Mouse (Mus musculus): ENCODE measurements at regions not wholly inside any gene's neighbourhood (a gene's known extent, or its start where the extent isn't known, plus 50 kb on each side); places are given as distances from the start of the nearest gene placed in this dataset.
A peak's percentile ranks its signal among the peaks of the same experiment; 100 is the strongest.

DNA sequence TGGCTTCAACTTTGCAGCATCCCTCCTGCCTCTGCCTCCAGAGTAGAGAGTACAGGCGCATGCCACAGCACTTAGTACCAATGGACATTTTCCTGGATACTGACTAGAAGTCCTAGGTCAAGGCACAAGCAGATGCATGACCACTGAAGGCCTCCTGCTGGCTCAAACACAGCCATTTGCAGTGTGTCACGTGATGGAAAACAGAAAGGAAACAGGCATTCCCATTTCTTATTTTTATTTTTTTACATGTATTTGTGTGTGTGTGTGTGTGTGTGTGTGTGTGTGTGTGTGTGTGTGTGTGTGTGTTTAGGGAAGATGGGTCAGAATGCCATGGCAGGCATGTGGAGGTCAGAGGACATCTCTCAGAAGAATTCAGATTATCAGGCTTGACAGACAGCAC, 65.6 kb downstream of the Thap12 start:
- DNase-seq (ENCODE audit: extremely low spot score), result no peak

GRCm38 (mm10) chr7:98769111-98769734, 65.7 kb upstream of the Wnt11 start:
- DNase-seq (ENCODE audit: extremely low spot score), result no peak

DNA sequence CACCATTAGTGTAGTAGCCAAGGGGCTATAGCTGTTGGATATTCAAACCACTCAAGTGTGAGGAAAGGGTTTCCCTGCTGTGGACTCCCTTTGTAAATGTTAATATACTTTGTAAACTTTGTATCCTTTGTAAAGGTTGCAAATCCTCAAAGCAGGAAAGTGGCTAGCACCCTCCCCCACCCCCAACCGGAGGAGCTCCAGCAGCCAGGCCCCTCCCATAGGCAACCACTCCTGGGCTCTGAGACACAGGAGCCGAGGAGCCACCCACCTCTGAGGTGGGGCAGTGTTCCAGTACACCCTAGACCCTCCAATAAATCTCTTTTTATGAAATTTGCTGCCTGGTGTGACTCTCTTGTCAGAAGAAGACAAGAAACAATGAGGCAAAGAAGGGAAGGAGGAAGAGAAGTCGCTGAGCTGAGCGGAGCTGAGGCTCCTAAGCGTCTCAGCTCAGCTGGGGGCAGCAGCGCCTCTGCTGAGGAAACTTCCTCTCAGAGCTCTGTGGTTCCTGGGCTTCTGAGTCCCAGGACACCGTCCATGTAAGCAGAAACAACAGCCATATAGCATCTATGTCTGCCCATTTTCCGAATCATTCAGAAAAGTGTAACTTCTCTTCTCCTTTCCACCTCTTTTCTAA, 64.5 kb upstream of the Wnt11 start:
- no peak for DNase-seq (ENCODE audit: extremely low spot score)

DNA sequence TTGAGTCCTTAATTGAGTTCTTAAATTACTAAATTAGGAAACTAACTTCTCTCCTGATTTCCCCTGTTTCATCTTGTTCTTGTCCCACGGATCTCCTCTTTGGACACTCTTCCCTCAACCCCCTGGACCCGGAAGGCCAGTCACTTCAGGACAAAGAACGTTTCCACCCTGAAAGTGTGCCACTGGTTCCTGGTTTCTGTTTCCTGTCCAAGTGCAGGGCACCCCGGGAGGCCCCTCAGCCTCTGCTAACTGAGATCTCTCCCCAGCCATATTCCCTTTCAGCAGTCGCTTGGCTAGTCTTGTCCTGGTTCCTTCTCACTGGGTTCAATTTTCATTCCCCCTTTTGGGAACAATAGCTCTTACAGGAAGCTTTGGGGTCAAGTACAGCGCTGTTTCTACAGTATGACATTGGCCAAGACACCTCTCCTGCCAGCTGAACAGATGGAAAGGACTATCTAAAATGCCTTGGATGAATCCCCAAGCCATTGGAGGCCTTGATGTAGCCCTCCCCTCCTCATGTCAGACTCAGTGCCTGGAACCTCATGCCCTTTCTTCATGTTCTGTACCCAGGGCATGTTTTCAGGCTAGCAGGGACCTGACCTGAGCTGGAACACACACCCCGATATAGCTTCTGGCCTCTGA, 63.7 kb upstream of the Wnt11 start:
- no peak for DNase-seq (ENCODE audit: extremely low spot score)

GRCm38 (mm10) chr7:98774597-98774996, 60.3 kb upstream of the Wnt11 start:
- DNase-seq (ENCODE audit: extremely low spot score), result no peak

DNA sequence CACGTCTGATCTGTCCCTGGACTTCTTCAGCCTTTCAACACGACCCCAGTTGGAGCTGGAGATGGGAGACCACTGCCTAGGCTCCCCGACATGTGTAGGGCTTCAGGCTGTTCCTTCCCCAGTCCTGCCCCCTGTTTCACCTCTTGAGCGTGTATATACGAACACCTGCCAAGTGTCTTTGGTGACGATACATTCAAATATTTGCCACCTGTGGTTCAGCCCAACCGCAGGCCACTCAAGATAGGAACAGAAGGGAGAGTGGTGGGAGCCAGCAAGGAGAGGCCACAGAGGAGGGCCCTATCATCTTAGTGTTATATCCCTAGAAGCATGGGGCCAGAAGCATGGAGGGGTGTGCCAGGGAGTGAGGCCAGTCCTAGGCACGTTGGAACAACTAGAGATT, 59.9 kb upstream of the Wnt11 start:
- no peak for DNase-seq (ENCODE audit: extremely low spot score)

DNA sequence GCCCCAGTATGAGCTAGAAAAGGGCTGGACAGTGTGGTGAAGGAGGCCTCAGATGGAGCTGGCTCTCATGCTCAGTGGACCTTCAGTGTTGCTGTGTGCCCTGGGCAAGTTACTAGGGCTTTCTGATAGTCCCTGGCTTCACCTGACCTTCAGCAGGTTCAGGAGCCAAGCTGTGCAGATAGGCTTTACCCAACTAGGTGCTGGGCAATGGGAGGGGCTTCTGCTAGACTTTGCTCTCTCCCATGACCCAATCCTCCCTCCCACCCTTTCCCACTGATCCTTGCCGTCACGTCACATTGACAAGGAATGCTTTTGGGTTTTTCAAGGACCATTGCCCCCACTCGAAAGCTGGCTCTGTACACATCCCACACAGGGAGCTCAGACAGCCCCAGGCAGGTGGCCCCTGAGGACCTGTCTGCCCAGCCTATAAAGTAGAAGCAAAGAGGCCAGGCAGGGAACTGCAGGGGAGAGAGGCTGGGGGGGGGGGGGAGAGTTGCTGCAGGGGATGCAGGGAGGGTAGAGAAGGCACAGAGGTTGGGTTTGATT, 57.5 kb upstream of the Wnt11 start:
- DNase-seq (ENCODE audit: extremely low spot score), result no peak

DNA sequence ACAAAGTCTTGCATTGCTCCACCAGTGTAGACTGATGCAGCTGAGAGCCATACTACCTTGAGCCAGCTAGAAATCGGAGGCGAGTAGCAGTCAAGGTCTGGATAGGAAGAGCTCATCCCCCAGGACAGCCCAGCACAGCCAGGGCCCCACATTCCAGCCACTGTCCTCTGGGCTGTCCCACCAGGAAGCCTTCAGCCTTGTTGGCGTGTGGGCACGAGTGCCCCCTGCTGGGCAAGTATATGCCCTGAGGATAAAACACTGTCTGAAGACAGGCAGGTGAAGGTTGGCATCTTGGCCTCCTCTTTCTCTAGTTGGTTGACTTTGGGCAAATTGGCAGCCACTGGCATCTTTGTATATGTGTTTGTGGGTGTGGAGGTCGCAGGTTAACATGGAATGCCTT, 56.0 kb upstream of the Wnt11 start:
- peak; percentile 72 for DNase-seq (ENCODE audit: extremely low spot score)

- no peak for DNase-seq (ENCODE audit: extremely low spot score)
Observed at GRCm38 (mm10) chr7:98783521-98783920, 51.4 kb upstream of the Wnt11 start.

GRCm38 (mm10) chr7:98783954-98784353, 51.0 kb upstream of the Wnt11 start:
- DNase-seq (ENCODE audit: extremely low spot score), result no peak

- no peak for DNase-seq (ENCODE audit: extremely low spot score)
Observed at GRCm38 (mm10) chr7:98784369-98784931, 50.5 kb upstream of the Wnt11 start.
